Mouse (Mus musculus) erythroid progenitor cell, adult 5-6 weeks (primary cell): ENCODE measurements around the gene H2-Q4. TPM values are rescaled to one million over a fixed set of nuclear protein-coding genes. Genes with fewer than 3 reads are reported as not detected.
"Not testable (repeated sequence)": the region's sequence is repeated elsewhere in the genome, so short reads cannot be mapped to it uniquely, and the experiment has no call there.

Source experiments
- ATAC-seq: replicated peaks from 2 replicates; pipeline ENCODE4 v1.8.0; 2016; ENCODE audit warnings: moderate number of reproducible peaks, mild to moderate bottlenecking, moderate TSS enrichment, inconsistent platforms; ENCODE audit not compliant: poor library complexity, low FRiP score, severe bottlenecking
- total RNA-seq, 2 experiments: library from RNA; stranded (forward) in 1 of 2; stranded (reverse) in 1 of 2; fragments of 150-400 nt in 1 of 2; fragments of 186-747, 209-891 nt in 1 of 2; gene quantifications; 2 replicates each; pipeline versions ENCODE4 v1.2.3 to v1.2.4; 2015 to 2017; ENCODE audit warnings: low replicate concordance in 2 of 2

H2-Q4 gene
- total RNA-seq (2015; ENCODE audit: low replicate concordance) (20.2 and 22.6 TPM in 2 replicates), total RNA-seq (2017; ENCODE audit: low replicate concordance) (24.5 and 26.8 TPM in 2 replicates)

DNA sequence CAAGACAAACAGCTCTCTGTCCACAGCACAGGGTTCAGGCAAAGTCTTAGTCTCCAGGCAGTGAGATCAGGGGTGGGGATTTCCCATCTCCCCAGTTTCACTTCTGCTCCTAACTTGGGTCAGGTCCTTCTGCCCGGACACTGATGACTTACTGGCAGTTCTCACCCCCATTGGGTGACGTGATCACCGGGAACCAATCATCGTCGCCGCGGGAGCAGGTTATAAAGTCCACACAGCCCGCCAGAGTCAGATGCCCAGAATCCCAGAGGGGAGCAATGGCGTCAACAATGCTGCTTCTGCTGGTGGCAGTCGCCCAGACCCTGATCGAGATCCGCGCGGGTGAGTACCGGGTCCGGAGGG is at the start of gene H2-Q4:
Gene H2-Q4, plus strand, starts transcription at position 249 of the 360 bp plus-strand sequence.
- ATAC-seq = peak; percentile 98

- ATAC-seq = not testable (repeated sequence)
Measured at GRCm38 (mm10) chr17:35329714-35330113, 49.7 kb upstream of the H2-Q4 start.

DNA sequence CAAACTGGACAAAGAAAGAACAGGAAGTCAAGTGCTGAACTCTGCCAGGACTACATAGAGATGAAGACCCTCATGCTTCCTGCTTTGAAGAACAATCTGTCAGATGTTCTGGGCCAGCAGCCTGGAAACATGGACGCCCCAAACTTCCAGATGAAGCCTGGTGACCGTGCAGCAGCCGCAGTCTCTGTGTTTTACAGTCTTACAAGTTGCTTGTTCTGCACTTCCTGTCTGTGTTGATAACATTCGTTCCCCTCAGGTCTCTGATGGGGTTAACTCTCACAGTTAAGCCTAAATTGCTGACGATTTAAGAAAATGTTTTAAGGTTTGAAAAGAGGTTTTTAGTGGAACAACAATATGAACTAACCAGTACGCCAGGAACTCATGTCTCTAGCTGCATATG is 47.9 kb upstream of the H2-Q4 start:
- not testable (repeated sequence) for ATAC-seq

GRCm38 (mm10) chr17:35342071-35342671 is 37.2 kb upstream of the H2-Q4 start, which contains the start of gene H2-Q2:
Gene H2-Q2 (plus strand): TSS chr17:35342242.
- ATAC-seq = no peak

GRCm38 (mm10) chr17:35342711-35343476 is 36.5 kb upstream of the H2-Q4 start:
- no peak for ATAC-seq

- ATAC-seq = not testable (repeated sequence)
Measured at GRCm38 (mm10) chr17:35347659-35348058, 31.8 kb upstream of the H2-Q4 start.

DNA sequence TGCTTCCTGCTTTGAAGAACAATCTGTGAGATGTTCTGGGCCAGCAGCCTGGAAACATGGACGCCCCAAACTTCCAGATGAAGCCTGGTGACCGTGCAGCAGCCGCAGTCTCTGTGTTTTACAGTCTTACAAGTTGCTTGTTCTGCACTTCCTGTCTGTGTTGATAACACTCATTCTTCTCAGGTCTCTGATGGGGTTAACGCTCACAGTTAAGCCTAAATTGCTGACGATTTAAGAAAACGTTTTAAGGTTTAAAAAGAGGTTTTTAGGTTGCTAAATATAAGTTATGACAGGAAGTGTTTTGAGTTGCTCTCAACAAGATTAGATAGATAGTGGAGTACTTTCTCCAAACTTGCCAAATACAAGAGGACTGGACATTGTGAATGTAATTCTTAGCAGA is 26.1 kb upstream of the H2-Q4 start:
- not testable (repeated sequence) for ATAC-seq

- ATAC-seq = no peak
Measured at GRCm38 (mm10) chr17:35354071-35354470, 25.3 kb upstream of the H2-Q4 start.

- ATAC-seq = no peak
Measured at GRCm38 (mm10) chr17:35357086-35357485, 22.3 kb upstream of the H2-Q4 start.

- ATAC-seq = no peak
Measured at GRCm38 (mm10) chr17:35358763-35359469, 20.5 kb upstream of the H2-Q4 start.

GRCm38 (mm10) chr17:35359470-35359862 is 20.0 kb upstream of the H2-Q4 start:
- no peak for ATAC-seq

DNA sequence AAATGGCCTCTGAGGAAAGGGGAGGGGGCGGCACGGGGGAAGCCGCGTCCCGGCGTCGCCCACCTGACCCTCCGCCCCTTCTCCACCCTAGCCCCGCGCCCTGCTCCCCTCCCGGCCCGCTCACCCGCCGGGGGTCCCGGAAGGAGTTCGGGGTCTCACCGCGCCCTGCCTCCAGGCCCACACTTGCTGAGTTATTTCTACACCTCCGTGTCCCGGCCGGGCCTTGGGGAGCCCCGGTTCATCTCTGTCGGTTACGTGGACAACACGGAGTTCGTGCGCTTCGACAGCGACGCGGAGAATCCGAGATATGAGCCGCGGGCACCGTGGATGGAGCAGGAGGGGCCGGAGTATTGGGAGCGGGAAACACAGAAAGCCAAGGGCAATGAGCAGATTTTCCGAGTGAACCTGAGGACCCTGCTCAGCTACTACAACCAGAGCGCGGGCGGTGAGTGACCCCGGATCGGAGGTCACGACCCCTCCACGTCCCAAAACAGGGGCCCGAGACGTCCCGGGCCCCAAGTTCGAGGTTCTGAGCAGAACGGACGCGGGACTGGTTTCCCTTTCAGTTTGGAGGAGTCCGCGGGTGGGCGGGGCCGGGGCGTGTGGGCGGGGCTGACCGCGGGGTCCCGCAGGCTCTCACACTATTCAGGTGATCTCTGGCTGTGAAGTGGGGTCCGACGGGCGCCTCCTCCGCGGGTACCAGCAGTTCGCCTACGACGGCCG is 473 bp downstream of the H2-Q4 start:
- ATAC-seq = peak; percentile 77

GRCm38 (mm10) chr17:35389796-35390195 is 10.4 kb downstream of the H2-Q4 start:
- not testable (repeated sequence) for ATAC-seq

- not testable (repeated sequence) for ATAC-seq
Measured at GRCm38 (mm10) chr17:35392671-35393070, 13.3 kb downstream of the H2-Q4 start.

DNA sequence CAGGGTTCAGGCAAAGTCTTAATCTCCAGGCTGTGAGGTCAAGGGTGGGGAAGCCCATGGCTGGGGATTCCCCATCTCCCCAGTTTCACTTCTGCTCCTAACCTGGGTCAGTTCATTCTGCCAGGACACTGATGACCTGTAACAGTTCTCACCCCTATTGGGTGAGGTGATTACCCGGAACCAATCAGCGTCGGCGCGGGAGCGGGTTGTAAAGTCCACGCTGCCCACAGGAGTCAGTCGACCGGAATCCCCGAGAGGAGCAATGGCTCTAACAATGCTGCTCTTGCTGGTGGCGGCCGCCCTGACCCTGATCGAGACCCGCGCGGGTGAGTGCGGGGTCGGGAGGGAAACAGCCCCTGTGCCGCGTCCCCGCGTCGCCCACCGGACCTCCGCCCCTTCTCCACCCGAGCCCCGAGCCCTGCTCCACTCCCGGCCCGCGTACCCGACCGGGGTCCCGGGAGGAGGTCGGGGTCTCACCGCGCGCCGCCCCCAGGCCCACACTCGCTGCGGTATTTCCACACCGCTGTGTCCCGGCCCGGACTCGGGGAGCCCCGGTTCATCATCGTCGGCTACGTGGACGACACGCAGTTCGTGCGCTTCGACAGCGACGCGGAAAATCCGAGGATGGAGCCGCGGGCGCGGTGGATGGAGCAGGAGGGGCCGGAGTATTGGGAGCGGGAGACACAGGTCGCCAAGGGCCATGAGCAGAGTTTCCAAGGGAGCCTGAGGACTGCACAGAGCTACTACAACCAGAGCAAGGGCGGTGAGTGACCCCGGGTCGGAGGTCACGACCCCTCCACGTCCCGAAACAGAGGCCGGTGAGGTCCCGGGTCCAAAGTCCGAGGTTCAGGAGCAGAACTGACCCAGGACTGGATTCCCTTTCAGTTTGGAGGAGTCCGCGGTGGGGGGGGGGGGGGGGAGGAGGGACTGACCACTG is 14.7 kb downstream of the H2-Q4 start:
- peak; percentile 35; the same call in 1 of the 2 replicates for ATAC-seq

- ATAC-seq = not testable (repeated sequence)
Measured at GRCm38 (mm10) chr17:35396956-35397355, 17.5 kb downstream of the H2-Q4 start.

GRCm38 (mm10) chr17:35413057-35413456 is 33.6 kb downstream of the H2-Q4 start:
- not testable (repeated sequence) for ATAC-seq

GRCm38 (mm10) chr17:35415273-35416129 is 36.1 kb downstream of the H2-Q4 start:
- ATAC-seq = not testable (repeated sequence)
